Mouse (Mus musculus): ENCODE results near the gene Itpkc.

GRCm38 (mm10) chr7:27249928-27250327 lies 21.5 kb upstream of the Itpkc start:
- TF ChIP-seq CTCF (IDR thresholded peaks at IDR 0.05; ENCODE audit: insufficient read depth, low read length) (no peak), POLR2A (IDR thresholded peaks at IDR 0.05; ENCODE audit: borderline replicate concordance, extremely low read depth, low read depth, low read length) (no peak)

All from lung, adult 2 months (tissue).